Mouse (Mus musculus): ENCODE data around the gene Mief2.

Gene Mief2

GRCm38 (mm10) chr11:60776829-60777740, 48.9 kb downstream of the Mief2 start, which contains the start of the genes Top3a and Smcr8:
Top3a (minus strand) TSS chr11:60777365.
Smcr8 (plus strand) TSS chr11:60777524.
- CTCF ChIA-PET, result interaction anchor here (0.6 to 1.0 kb wide), 2 partner anchors 50 to 1503 kb away, joined by 3 to 6 read pairs; no protein-coding TSS in a partner anchor

- CTCF ChIA-PET, result interaction anchor here (0.6 to 1.0 kb wide), 2 partner anchors 50 to 1503 kb away, joined by 3 to 6 read pairs; no protein-coding TSS in a partner anchor
These were observed 49.7 kb downstream of the Mief2 start for GRCm38 (mm10) chr11:60777801-60778370.

GRCm38 (mm10) chr11:60779673-60780189, 51.5 kb downstream of the Mief2 start:
- CTCF ChIA-PET, result no interaction called here
